In the genomic region with DNA sequence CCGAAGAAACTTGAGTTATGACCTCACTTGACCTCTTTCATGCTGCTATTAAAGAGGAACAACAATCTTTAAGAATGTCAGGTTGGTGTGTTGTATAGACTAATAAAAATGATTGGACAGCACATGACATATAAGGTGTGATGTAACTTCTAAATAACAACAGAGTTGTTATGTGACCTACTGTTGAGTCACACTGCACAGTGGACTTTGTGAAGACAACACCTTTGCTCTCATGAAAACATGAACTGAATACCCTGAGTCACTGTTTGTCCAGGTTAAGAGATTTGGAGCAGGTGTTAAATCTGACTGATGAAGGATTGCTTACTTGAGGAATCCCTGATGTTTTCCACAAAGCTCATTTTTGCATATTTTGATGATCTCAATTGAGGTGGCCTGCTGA, we compare ENCODE assay signal across 13 mouse cellular contexts.
"Had no signal": no experiment of that assay in that cellular context is flagged by ENCODE, and none has a peak within 500 bp of the region (broad histone marks: within the 10 kb centered on the region; RNA-seq: fewer than 3 reads in every experiment).

No protein-coding gene starts in this region.

- H3K4me3 ChIP-seq: limb, embryonic 15.5 days; midbrain, embryonic 12.5 days; myocyte; stomach, embryonic 15.5 days had no signal

- DNase-seq: kidney, adult 8-10 months; kidney, postnatal 36 days; layer of hippocampus, adult 9-11 months; layer of hippocampus, postnatal 36 days; lung, adult 18-20 months; retina, postnatal 1 day; right cerebral cortex, postnatal 14 days; thymus, postnatal 36 days had no signal

- H3K9me3 ChIP-seq: limb, embryonic 15.5 days; midbrain, embryonic 12.5 days; stomach, embryonic 15.5 days had no signal

- H3K27ac ChIP-seq: kidney, postnatal 0 days; limb, embryonic 15.5 days; midbrain, embryonic 12.5 days; stomach, embryonic 15.5 days had no signal

- H3K36me3 ChIP-seq: stomach, embryonic 15.5 days had no signal

- H3K27me3 ChIP-seq: limb, embryonic 15.5 days; midbrain, embryonic 12.5 days; stomach, embryonic 15.5 days had no signal

- H3K4me2 ChIP-seq: limb, embryonic 15.5 days; midbrain, embryonic 12.5 days; stomach, embryonic 15.5 days had no signal

- H3K9ac ChIP-seq: limb, embryonic 15.5 days; midbrain, embryonic 12.5 days; stomach, embryonic 15.5 days had no signal
